Mouse (Mus musculus): ENCODE measurements around the gene Krt17.
"Not testable (repeated sequence)": the region's sequence is repeated elsewhere in the genome, so short reads cannot be mapped to it uniquely, and the experiment has no call there.

Gene Krt17

GRCm38 (mm10) chr11:100260514-100261234, at the start of gene Krt17:
TSS of gene Krt17 (minus strand) at chr11:100261029.
- no peak for DNase-seq

- DNase-seq, result not testable (repeated sequence)
These were observed 47.8 kb upstream of the Krt17 start for GRCm38 (mm10) chr11:100308672-100309071.

GRCm38 (mm10) chr11:100307900-100308299, 47.1 kb upstream of the Krt17 start:
- DNase-seq, result no peak

GRCm38 (mm10) chr11:100301292-100301691, 40.5 kb upstream of the Krt17 start:
- no peak for DNase-seq

DNA sequence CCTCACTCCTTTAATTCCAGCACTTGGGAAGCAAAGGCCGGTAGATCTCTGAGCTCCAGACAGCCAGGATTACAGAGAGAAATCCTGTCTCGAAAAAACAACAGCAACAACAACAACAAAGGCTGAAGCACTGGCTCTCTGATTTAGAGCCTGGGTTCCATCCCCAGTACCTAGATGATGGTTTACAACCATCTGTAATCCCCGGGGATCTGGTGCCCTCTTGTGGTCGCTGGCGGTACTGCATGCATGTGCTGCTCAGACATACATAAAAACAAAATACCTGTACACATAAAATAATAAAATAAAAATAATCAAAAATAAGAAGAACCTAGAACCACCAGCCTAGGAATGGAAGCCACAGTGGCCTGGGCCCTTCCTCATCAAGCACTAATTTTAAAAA, 39.5 kb upstream of the Krt17 start:
- peak; percentile 63 for DNase-seq

DNA sequence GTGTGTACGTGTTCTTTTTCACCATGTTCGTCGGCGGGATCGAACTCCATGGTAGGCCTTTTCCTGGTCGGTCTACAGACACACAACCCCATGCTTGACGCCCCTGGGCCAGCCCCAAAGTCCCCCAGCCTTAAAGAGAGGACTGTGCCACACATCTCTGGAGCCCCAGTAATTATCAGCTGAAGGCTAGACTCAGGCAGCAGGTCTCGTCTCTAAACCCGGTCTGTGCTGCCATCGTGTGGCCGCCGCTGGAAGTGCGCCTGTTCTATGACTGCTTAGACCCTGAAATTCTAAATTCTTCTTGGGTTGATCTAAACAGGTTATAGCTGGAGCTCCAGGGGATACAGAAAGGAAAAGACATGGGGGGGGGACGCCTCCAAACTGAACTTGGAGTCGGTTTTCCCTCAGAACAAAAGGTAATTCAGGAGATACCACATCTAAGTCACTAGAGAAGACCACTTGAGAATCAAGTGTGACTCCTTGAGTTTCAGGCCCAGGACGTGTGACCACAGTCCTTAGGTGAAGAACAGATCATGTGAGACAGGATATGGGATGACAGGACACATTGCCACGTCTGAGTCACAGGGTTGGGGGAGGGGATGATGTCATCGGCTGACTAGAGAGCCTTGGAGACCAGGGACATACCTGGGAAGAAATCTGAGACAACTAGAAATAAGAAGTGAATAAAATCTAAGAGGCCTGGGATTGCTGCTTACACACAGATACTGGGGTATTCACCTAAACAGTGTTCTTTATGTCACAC, 37.6 kb upstream of the Krt17 start:
- peak; percentile 87 for DNase-seq

- DNase-seq, result no peak
These were observed 37.0 kb upstream of the Krt17 start for GRCm38 (mm10) chr11:100297801-100298200.

DNA sequence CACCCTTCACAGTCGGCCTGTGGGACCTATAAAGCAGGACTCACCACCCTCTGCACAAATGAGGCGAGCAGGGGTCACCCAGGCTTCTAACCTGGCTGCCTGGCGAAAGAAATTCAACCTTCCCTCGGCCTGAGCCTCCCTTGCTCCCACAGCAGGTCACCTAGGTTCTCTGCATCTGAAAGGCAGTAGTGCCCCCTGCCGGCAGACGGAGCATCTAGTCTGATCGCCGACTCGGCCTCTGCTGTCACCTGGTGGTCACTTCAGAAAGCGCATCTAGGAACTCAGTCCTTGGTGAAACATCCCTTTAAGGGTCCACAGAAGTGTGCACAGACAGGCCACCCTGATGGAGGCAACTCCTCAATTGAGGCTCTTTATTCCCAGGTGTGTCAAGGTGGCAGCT, 34.5 kb upstream of the Krt17 start:
- peak; percentile 87 for DNase-seq

- no peak for DNase-seq
These were observed 32.1 kb upstream of the Krt17 start for GRCm38 (mm10) chr11:100292884-100293283.

GRCm38 (mm10) chr11:100290235-100290634, 29.4 kb upstream of the Krt17 start:
- peak; percentile 48 for DNase-seq

GRCm38 (mm10) chr11:100288942-100289341, 28.1 kb upstream of the Krt17 start:
- peak; percentile 75 for DNase-seq

DNA sequence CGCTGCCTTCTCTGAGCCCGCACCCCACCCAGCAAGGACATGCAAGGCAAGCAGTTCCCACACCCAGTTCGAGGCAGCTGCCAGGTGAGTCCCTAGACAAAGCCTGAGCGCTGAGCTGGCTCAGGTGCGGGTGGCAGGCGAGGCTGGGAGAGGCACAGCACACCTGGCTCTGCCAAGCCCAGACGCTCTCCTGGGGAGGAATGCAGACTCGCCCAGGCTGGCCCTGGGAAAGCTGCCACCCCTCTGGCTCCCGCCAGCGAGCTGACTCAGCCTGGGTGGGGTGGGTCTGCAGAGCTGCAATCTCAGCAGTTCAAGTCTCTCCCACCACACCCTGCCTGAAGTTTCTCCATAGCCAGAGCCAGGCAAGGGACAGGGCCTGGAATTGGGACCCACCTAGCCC, 26.2 kb upstream of the Krt17 start:
- peak; percentile 73 for DNase-seq

DNA sequence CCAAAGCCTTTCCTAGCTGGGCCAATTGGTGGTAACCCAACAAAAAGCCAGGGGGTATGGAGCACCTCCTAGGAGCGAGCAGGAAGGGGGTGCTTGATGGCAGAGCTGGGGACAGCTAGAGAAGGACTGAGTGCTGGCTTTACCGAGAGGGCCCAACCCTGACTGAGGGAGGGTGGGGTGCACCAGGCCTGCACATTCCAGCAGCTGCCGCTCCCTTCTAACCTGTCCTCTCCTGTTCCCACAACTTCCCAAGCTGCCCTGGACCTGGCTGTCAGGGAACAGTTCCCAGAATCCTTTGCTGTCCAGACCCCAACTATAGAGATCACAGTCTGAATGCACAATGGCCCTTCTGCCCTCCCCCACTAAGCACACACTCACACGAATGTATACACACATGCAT, 24.2 kb upstream of the Krt17 start:
- DNase-seq, result no peak

GRCm38 (mm10) chr11:100282549-100282948, 21.7 kb upstream of the Krt17 start:
- peak; percentile 88 for DNase-seq

DNA sequence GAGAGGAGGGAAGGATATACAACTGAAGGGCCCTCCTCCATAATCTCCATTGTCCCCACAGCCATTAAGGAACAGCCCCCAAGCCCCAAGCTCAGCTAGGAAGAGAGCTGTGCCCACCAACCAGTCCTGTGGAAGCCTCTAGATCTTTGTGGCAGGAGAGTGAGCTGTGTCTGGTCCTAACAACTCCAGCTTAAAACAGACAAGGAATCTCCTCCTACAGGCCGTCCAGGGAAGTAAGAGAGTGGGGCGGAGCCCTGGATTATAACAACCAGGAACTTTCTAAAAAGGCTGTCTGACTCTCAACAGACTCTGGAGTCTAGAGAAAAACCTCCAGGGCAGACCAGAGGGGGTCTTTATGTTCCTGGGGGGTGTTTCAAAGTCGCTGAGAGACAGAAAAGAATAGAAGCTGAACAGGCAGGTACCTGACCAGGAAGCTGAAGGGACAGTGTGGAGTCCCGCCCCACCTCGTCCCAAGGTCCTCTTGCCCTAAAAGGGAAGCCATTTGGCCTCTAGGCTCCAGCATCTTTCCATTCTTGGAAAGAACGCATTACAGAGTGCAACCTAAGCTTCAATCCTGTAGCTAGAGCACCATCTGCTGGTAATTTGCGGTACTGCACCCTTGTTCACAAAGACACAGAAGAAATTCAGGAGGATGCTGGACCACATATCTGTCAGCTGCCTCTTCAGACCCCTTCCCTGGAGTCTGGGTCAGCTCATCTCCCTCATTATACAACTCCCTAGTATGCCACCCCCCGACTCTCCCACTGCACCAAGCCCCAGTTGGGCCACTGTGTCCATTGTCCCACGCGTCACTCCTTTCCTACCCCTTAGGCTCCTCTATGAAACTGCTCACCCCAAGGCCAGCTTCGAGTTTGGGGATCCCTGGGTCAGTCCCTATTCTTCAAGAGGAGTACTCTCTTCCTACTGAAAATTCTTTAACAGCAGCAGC, 21.0 kb upstream of the Krt17 start:
- DNase-seq, result peak; percentile 88

GRCm38 (mm10) chr11:100278759-100279158, 17.9 kb upstream of the Krt17 start:
- DNase-seq, result no peak

DNA sequence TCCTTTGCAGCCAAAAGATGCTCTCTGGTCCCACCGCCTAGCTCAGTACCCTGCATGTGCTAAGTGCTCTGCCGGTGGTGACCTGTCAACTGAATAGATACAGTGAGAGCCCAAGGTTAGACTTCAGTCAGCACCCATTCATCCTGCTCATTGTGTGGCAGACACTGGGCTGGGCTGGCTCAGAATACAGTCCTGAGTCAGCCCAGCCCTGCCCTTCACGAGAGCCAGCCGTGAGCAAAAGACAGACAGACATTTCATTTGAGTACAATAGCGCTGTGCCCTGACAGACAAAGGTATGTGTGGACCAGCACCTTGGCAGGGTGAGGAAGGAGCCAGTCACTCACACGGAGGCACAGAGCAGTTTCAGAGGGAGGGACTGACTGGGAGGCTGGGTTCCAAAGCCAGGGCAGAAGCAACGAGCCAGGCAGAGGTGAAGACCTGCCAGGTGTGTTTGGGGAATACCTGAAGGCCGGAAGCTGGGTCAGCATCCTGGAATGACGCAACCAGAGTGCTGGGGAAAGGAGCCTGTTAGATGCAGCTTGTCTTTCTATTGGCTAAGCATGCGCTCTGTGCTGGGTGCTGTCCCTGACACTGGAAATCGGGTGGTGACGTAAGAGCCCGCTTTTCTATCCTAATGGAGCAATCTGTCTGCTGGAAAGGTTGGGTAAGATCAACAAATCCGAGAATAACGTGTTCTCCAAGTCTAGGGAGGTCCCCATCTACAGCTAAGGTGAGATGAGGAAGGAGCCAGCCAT, 17.1 kb upstream of the Krt17 start:
- DNase-seq, result no peak

DNA sequence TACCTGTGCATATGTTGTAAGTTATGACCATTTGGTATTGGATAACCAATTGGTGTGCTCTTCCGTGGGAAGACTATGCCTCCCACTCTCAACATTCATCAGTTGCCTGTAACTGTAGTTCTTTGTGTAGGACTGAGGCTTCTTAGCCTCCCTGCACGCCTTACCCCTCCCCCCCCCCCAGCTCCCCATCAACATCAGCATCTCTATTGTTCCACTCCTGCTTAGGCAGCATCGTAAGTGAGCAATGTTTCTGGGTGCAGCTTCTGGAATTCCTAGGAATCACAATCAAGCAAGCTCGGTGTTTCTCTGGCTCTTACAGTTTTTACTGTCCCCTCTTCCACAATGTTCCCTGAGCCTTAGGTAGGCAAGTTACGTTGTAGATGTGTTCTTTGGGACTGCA, 14.6 kb upstream of the Krt17 start:
- DNase-seq, result no peak

DNA sequence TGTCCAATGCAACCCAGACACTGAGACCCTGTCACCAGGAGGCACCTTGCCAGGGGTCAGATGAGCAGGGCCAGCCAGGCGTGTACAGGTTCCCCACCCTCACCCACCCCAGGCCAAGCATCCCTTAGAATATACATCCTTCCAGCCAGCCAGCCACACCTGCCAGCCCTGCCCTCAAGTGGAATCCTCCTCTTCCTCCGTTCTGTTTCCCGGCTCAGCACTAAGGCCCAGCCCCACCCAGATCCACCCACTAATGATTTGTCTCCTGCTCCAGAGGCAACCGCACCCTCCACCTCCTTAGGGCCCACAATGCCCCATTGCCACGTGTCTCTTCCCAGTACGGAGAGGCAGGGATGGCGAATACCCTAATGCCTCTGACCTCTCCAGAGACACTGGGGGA, 13.9 kb upstream of the Krt17 start:
- DNase-seq, result no peak

GRCm38 (mm10) chr11:100271878-100272277, 11.0 kb upstream of the Krt17 start:
- DNase-seq, result no peak

GRCm38 (mm10) chr11:100269821-100270332, 9.0 kb upstream of the Krt17 start, which contains the start of gene Krt42:
TSS of gene Krt42 (minus strand) at chr11:100269871.
- no peak for DNase-seq

Data from lung, postnatal 10 days (tissue).